Mouse (Mus musculus) neural tube, embryonic 11.5 days (tissue): ENCODE data around the gene Pxk. TPM values are rescaled to one million over a fixed set of nuclear protein-coding genes. Genes with fewer than 3 reads are reported as not detected.

Source experiments
- ATAC-seq: fragments of 200-750 bp; cut with Nextera tagmentation; 2 replicates; pipeline ENCODE4 v1.8.0; 2017; ENCODE audit warnings: moderate number of reproducible peaks, mild to moderate bottlenecking, moderate TSS enrichment, moderate library complexity; ENCODE audit not compliant: insufficient read depth, low FRiP score, low TSS enrichment
- DNase-seq: peaks from one replicate; pipeline ENCODE4 v3.0.0-alpha.2; 2015; ENCODE audit warnings: low spot score
- H3K27ac ChIP-seq: fragments of 300-500 bp; sonication (generic); 2 replicates; pipeline ENCODE4 v1.5.1; 2014; ENCODE audit warnings: low read depth, mild to moderate bottlenecking, low read length
- H3K27me3 ChIP-seq: fragments of 300-500 bp; sonication (generic); 2 replicates; pipeline ENCODE4 v1.6.1; 2014; ENCODE audit warnings: mild to moderate bottlenecking, low read length, mixed read lengths; ENCODE audit not compliant: control insufficient read depth, insufficient read depth
- H3K36me3 ChIP-seq: fragments of 300-500 bp; sonication (generic); 2 replicates; pipeline ENCODE4 v1.6.1; 2014; ENCODE audit warnings: mild to moderate bottlenecking, low read length, moderate library complexity, mixed read lengths; ENCODE audit not compliant: control insufficient read depth, insufficient read depth
- H3K4me1 ChIP-seq: fragments of 300-500 bp; sonication (generic); 2 replicates; pipeline ENCODE4 v1.6.1; 2014; ENCODE audit warnings: low read length, mixed read lengths; ENCODE audit not compliant: control insufficient read depth, insufficient read depth
- H3K4me2 ChIP-seq: fragments of 300-500 bp; sonication (generic); 2 replicates; pipeline ENCODE4 v1.6.1; 2014; ENCODE audit warnings: low read depth, mild to moderate bottlenecking, moderate library complexity
- H3K4me3 ChIP-seq: fragments of 300-500 bp; sonication (generic); 2 replicates; pipeline ENCODE4 v1.5.1; 2014; ENCODE audit warnings: low read depth, low read length
- H3K9ac ChIP-seq: fragments of 300-500 bp; sonication (generic); 2 replicates; pipeline ENCODE4 v1.6.1; 2014; ENCODE audit warnings: mild to moderate bottlenecking, low read length
- H3K9me3 ChIP-seq: fragments of 300-500 bp; sonication (generic); 2 replicates; pipeline ENCODE4 v1.6.1; 2016; ENCODE audit warnings: low read length; ENCODE audit not compliant: control insufficient read depth
- WGBS: fragments of 180-500 bp; shearing (Covaris S2); extraction: QIAGEN DNeasy Blood & Tissue Kit; methylation state at CpG from one replicate; pipeline ENCODE4 v1.1.7; 2014; 5-methylcytosine and 5-hydroxymethylcytosine counted together
- polyA plus RNA-seq: library from polyadenylated mRNA; unstranded; fragments of >200 nt; fragmentation: Nextera tagmentation; extraction: Ambion mirVana; gene quantifications from 2 replicates; pipeline ENCODE4 v1.2.1, GENCODE M21; 2014

The Pxk gene
- polyA plus RNA-seq, 1 experiment from 2014 or later, result 36.0 TPM

DNA sequence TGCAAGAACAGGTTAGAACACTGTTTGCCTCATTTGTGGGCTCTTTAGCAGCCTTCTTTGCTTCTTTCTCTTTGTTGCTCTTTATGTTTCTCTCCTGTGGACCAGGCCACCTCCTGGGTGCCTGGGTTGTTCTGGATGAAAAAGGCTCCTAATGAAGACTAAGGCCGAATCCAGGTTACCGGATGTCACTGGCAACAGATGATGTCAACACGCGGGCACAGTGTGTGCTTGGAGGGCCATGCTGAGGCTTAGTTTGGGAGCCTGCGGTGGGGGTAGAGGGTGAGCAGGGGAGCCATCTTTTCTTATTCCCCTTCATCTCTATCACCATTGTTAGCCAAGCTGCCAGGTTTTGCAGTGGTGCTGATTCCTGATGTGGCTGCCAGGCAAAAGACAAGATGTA, 109.5 kb downstream of the Pxk start:
- Histone ChIP-seq H3K36me3 (no peaks in the 10 kb centered on the region), H3K9ac (no peak overlapping the region), H3K4me2 (no peak overlapping the region), H3K27me3 (no peaks in the 10 kb centered on the region), H3K4me3 (no peak overlapping the region), H3K9me3 (no peaks in the 10 kb centered on the region), H3K4me1 (peaks cover 4% of the 10 kb centered on the region; the same call in 1 of the 2 replicates), H3K27ac (no peak overlapping the region)
- ATAC-seq, result no peak
- no peak for DNase-seq
- 64% methylated on average over 5 of the region's 5 CpGs for WGBS

DNA sequence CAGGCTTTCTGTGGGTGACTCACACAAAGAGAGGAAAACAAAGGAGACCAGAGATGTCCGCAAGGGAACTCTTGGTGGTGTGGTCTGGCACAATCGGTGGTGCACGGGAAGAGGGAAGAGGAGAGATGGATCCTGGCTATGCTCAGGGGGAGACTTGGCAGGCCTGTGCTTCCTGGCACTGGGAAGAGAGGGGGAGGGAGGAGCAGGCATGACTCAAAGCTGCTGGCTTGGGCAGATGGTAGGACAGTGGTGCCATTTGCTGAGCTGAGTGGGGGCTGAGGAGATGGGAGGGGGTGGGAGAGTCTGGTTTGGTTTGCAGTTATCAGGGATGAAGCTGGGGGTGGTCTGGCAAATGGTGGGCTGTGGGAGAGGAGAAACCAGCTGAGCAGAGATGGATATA, 110.9 kb downstream of the Pxk start:
- no peak overlapping the region for H3K27ac ChIP-seq
- 74% methylated on average over 3 of the region's 3 CpGs for WGBS

DNA sequence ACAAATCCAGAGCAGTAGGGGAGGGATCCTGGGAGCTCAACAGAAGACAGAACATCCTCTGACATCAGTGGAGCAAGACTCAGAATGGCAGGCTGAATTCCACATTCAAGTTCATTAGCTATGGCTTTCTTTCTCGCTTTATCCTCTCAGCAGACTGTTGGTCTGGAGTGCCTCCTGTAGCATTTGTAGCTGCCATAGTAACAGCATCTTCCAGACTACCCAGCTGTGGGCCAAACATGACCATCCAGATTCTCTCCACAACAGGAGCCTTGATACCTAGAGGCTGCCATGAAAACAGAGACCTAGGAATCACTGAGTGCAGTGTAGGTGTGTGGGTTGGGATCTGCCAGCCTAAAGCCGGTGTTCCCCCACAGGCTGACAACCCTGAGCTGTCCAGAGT, 111.9 kb downstream of the Pxk start:
- H3K27ac ChIP-seq, result no peak overlapping the region
- no peak overlapping the region for H3K4me3 ChIP-seq
- H3K4me2 ChIP-seq, result no peak overlapping the region
- H3K9me3 ChIP-seq, result no peaks in the 10 kb centered on the region
- DNase-seq (no peak), ATAC-seq (no peak)
- no peaks in the 10 kb centered on the region for H3K36me3 ChIP-seq
- 96% methylated on average over 2 of the region's 2 CpGs for WGBS
- no peak overlapping the region for H3K9ac ChIP-seq
- no peaks in the 10 kb centered on the region for H3K27me3 ChIP-seq
- peaks cover 7% of the 10 kb centered on the region; the same call in 1 of the 2 replicates for H3K4me1 ChIP-seq

More for the DNA sequence above, 110.9 kb downstream of the Pxk start:
- H3K36me3 ChIP-seq, result no peaks in the 10 kb centered on the region
- no peaks in the 10 kb centered on the region for H3K9me3 ChIP-seq
- H3K27me3 ChIP-seq, result no peaks in the 10 kb centered on the region
- H3K4me1 ChIP-seq, result peaks cover 4% of the 10 kb centered on the region; the same call in 1 of the 2 replicates
- H3K9ac ChIP-seq, result no peak overlapping the region
- DNase-seq (no peak), ATAC-seq (no peak)
- no peak overlapping the region for H3K4me3 ChIP-seq
- no peak overlapping the region for H3K4me2 ChIP-seq

- no peak for DNase-seq
- 80% methylated on average over 2 of the region's 2 CpGs for WGBS
- Histone ChIP-seq H3K9me3 (no peaks in the 10 kb centered on the region), H3K4me3 (no peak overlapping the region), H3K36me3 (no peaks in the 10 kb centered on the region), H3K27me3 (peaks cover 8% of the 10 kb centered on the region; the same call in 1 of the 2 replicates), H3K27ac (no peak overlapping the region), H3K4me1 (peaks cover 6% of the 10 kb centered on the region; the same call in 1 of the 2 replicates), H3K9ac (no peak overlapping the region), H3K4me2 (no peak overlapping the region)
- ATAC-seq, result no peak
These were observed 115.0 kb downstream of the Pxk start for GRCm38 (mm10) chr14:8212996-8213395.

- no peaks in the 10 kb centered on the region for H3K36me3 ChIP-seq
- peaks cover 12% of the 10 kb centered on the region for H3K4me1 ChIP-seq
- H3K4me3 ChIP-seq, result peak within 1 kb of the TSS; percentile 73
- peak within 1 kb of the TSS; percentile 69 for H3K4me2 ChIP-seq
- peak within 1 kb of the TSS; percentile 87 for H3K27ac ChIP-seq
- H3K27me3 ChIP-seq, result peaks cover 8% of the 10 kb centered on the region; the same call in 1 of the 2 replicates
- H3K9ac ChIP-seq, result peak within 1 kb of the TSS; percentile 87
- DNase-seq (peak; percentile 98), ATAC-seq (peak; percentile 97)
- no peaks in the 10 kb centered on the region for H3K9me3 ChIP-seq
- under 1% methylated on average over 22 of the region's 49 CpGs for WGBS
These were observed 115.8 kb downstream of the Pxk start, which contains the start of gene Kctd6 for GRCm38 (mm10) chr14:8213803-8214224. TSS of gene Kctd6 (plus strand) at chr14:8214140.

Other genes with a start within 250 kb of the Pxk start
- gene Gm45521, start 140.9 kb upstream of the Pxk start, polyA plus RNA-seq, result not detected in 2 replicates
- gene Dnase1l3, start 103.6 kb upstream of the Pxk start, polyA plus RNA-seq, result not detected in 2 replicates
- 17.3 and 17.5 TPM in 2 replicates for gene Abhd6, start 95.3 kb upstream of the Pxk start, polyA plus RNA-seq
- 52.8 and 55.1 TPM in 2 replicates for gene Rpp14, start 17.8 kb upstream of the Pxk start, polyA plus RNA-seq
- 219 and 225 TPM in 2 replicates for gene Pdhb, start 74.8 kb downstream of the Pxk start, polyA plus RNA-seq
- gene Kctd6, start 115.9 kb downstream of the Pxk start, polyA plus RNA-seq, result 15.5 and 17.8 TPM in 2 replicates
- gene Acox2, start 161.1 kb downstream of the Pxk start, polyA plus RNA-seq, result 0.20 TPM in 1 of 2 replicates, not detected in the other
- gene Fam107a, start 219.8 kb downstream of the Pxk start, polyA plus RNA-seq, result 0.78 and 0.94 TPM in 2 replicates